Mouse (Mus musculus): ENCODE data around the gene Selenok. TPM values are rescaled to one million over a fixed set of nuclear protein-coding genes. Genes with fewer than 3 reads are reported as not detected.
A peak's percentile ranks its signal among the peaks of the same experiment; 100 is the strongest.

Gene Selenok
- polyA plus RNA-seq (2015; fragmentation: Nextera tagmentation; extraction: Ambion mirVana): 445 and 477 TPM in 2 replicates

DNA sequence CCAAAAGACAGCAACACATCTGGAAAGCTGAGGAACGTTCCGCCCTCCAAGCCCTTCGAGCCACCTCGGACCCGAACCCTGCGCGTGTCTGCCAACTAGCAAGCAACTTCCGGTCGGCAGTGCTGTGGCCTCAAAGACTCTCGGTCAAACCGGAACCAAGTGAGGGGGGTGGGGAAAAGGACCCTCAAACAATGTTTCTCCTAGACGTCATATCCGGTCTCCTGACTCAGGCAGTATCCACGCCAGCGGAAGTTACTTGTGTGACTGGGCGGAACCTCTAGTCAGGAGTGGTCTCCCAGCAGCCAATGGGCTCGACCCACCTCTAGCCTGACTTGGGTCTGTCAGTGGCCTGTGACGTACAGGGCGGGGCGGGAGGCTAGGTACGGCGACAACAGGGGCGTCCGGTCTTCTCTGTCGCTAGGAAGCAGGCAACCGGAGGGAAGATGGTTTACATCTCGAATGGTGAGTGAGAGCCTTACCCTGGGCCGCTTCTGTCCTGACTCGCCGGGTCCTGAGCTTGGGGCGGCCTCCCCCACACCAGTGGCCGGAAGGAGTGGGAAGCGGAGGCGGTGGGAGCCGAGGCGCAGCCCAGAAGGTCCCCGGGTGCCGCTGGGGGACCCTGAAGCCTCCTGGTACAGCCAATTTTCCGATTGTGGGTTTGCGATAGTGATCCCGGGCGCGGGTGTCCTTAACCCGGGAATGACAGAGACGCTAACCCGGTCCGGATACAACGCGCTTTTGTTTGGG is at the start of gene Selenok:
Gene Selenok, plus strand, starts transcription at position 234 of the 747 bp plus-strand sequence.
- peak within 1 kb of the TSS; percentile 93 for H3K9ac ChIP-seq (replicated peaks; ENCODE audit: low read depth)
- no peaks in the 10 kb centered on the region for H3K9me3 ChIP-seq (ENCODE audit: low read length)
- DNase-seq (ENCODE audit: low spot score): peak; percentile 100
- peak within 1 kb of the TSS; percentile 87 for H3K4me3 ChIP-seq (ENCODE audit: low read depth, low read length)
- H3K4me2 ChIP-seq (replicated peaks; ENCODE audit: low read depth, low read length): peak within 1 kb of the TSS; percentile 61
- peaks cover 20% of the 10 kb centered on the region; the same call in 1 of the 2 replicates for H3K36me3 ChIP-seq (ENCODE audit: insufficient read depth, low read length)
- H3K27ac ChIP-seq (ENCODE audit: low read length): peak within 1 kb of the TSS; percentile 88
- under 1% methylated on average over 49 of the region's 49 CpGs for WGBS
- no peak for TF ChIP-seq CTCF (IDR thresholded peaks at IDR 0.05)
- peak; percentile 89 for TF ChIP-seq EP300 (IDR thresholded peaks at IDR 0.05)
- H3K4me1 ChIP-seq (ENCODE audit: insufficient read depth, low read depth, low read length): peaks cover 11% of the 10 kb centered on the region; the same call in 1 of the 2 replicates
- no peaks in the 10 kb centered on the region for H3K27me3 ChIP-seq (replicated peaks; ENCODE audit: insufficient read depth, low read length)
- ATAC-seq: peak; percentile 100

DNA sequence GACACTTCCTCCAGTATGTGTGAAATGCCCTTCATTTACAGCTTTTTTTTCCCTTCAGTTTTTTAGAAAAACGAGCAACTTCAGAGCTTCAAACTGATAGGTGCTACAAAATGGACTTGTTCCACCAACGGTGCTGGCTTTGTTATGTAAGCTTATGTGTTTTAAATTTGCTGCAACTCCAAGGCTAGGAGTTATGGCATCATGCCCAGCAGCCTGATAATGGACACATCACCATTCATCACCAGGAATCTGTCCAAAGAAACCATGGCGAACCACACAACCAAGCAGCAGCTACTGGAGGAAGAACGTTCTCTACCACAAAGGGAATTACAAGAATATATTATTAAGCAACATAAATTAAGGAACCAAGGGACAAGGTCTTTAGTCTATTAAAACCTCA is 39.1 kb upstream of the Selenok start:
- 60% methylated on average over 4 of the region's 4 CpGs for WGBS
- DNase-seq (ENCODE audit: low spot score) (no peak), ATAC-seq (no peak)
- H3K27me3 ChIP-seq (replicated peaks; ENCODE audit: insufficient read depth, low read length): no peaks in the 10 kb centered on the region
- H3K27ac ChIP-seq (ENCODE audit: low read length): no peak overlapping the region
- no peaks in the 10 kb centered on the region for H3K9me3 ChIP-seq (ENCODE audit: low read length)
- no peak overlapping the region for H3K4me2 ChIP-seq (replicated peaks; ENCODE audit: low read depth, low read length)
- H3K4me1 ChIP-seq (ENCODE audit: insufficient read depth, low read depth, low read length): no peaks in the 10 kb centered on the region
- no peak overlapping the region for H3K4me3 ChIP-seq (ENCODE audit: low read depth, low read length)
- TF ChIP-seq EP300 (IDR thresholded peaks at IDR 0.05): no peak
- TF ChIP-seq CTCF (IDR thresholded peaks at IDR 0.05): no peak
- no peak overlapping the region for H3K9ac ChIP-seq (replicated peaks; ENCODE audit: low read depth)
- H3K36me3 ChIP-seq (ENCODE audit: insufficient read depth, low read length): no peaks in the 10 kb centered on the region

DNA sequence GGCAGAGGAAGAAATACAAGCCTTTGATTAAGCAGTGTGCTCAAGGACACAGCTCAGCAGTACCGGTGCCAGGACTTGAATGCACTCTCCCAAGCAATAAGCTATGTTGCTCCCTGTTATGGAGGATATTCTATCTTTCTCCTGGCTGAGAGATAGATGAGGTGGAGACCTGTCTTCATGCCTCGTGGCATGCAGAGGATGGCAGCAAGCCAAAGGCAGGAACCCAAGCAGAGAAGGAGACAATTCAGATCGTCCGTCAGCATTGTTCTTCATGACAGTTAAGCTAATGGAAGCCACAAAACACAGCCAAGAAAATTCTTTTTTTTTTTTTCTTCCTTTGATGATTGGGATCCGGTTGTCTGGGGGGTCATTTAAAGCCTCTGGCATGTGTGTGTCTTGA is 32.6 kb upstream of the Selenok start:
- no peaks in the 10 kb centered on the region for H3K4me1 ChIP-seq (ENCODE audit: insufficient read depth, low read depth, low read length)
- H3K4me3 ChIP-seq (ENCODE audit: low read depth, low read length): no peak overlapping the region
- no peak overlapping the region for H3K9ac ChIP-seq (replicated peaks; ENCODE audit: low read depth)
- no peak for ATAC-seq
- no peaks in the 10 kb centered on the region for H3K9me3 ChIP-seq (ENCODE audit: low read length)
- no peaks in the 10 kb centered on the region for H3K36me3 ChIP-seq (ENCODE audit: insufficient read depth, low read length)
- WGBS: 38% methylated on average over 5 of the region's 5 CpGs
- no peaks in the 10 kb centered on the region for H3K27me3 ChIP-seq (replicated peaks; ENCODE audit: insufficient read depth, low read length)
- TF ChIP-seq EP300 (IDR thresholded peaks at IDR 0.05): no peak
- TF ChIP-seq CTCF (IDR thresholded peaks at IDR 0.05): no peak
- no peak for DNase-seq (ENCODE audit: low spot score)
- no peak overlapping the region for H3K4me2 ChIP-seq (replicated peaks; ENCODE audit: low read depth, low read length)
- no peak overlapping the region for H3K27ac ChIP-seq (ENCODE audit: low read length)

DNA sequence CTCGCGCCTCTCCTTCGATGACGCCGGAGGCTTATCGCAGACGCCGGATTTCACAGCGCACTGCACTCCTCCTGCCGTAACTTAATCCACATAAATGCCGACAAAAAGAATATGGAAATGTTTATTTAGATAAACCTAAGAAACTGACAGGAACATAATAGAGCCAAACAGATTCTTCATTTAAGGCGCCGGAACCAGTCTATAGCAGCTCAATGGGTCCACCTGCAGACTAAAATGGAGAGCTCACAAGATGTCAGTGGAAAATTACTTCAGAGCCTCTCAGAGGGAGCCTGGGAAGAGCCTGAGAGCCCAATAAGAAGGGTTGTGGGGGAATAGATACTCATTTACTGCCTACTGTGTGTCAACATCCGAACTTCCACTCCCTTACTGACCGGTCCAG is 30.6 kb upstream of the Selenok start:
- WGBS: 76% methylated on average over 15 of the region's 15 CpGs
- no peak overlapping the region for H3K4me2 ChIP-seq (replicated peaks; ENCODE audit: low read depth, low read length)
- H3K27ac ChIP-seq (ENCODE audit: low read length): no peak overlapping the region
- no peak for TF ChIP-seq EP300 (IDR thresholded peaks at IDR 0.05)
- no peak; the same call in 1 of the 2 replicates for TF ChIP-seq CTCF (IDR thresholded peaks at IDR 0.05)
- no peak overlapping the region for H3K4me3 ChIP-seq (ENCODE audit: low read depth, low read length)
- no peaks in the 10 kb centered on the region for H3K4me1 ChIP-seq (ENCODE audit: insufficient read depth, low read depth, low read length)
- no peaks in the 10 kb centered on the region for H3K36me3 ChIP-seq (ENCODE audit: insufficient read depth, low read length)
- H3K9me3 ChIP-seq (ENCODE audit: low read length): no peaks in the 10 kb centered on the region
- ATAC-seq (no peak), DNase-seq (ENCODE audit: low spot score) (no peak)
- H3K27me3 ChIP-seq (replicated peaks; ENCODE audit: insufficient read depth, low read length): no peaks in the 10 kb centered on the region
- no peak overlapping the region for H3K9ac ChIP-seq (replicated peaks; ENCODE audit: low read depth)

DNA sequence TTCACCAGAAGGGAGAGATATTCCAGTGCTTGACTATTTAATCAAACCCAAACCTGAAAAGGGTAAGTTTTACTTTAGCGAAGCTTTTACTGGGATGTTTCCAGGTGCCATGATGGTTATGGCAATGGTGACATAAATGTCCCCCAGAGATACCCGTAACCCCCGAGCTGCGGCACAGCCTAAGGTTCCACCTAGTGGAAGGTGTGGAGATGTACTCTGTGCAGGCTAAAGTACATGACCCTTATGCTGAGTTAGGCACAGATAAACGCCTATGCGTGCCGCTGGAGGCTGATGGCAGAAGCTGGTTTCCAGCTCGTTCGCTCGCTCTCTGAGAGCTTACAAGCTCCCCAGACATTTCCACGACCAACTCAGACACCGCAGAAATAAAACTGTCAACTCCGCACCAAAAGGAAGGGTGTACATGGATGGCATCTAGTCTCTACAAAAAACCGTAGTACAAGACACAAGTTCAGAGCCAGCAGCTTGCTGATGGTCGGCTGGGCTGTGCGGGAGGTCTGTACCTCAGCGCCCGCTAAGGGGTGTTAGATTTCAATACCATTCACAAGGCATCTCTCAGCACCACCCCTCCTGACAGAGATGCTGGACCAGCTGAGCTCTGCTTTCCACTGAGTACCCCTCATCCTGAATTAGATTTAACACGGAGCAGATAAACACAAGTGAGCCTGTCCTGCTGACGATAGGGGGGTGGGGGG is 28.4 kb upstream of the Selenok start:
- Histone ChIP-seq H3K4me2 (replicated peaks; ENCODE audit: low read depth, low read length) (no peak overlapping the region), H3K27ac (ENCODE audit: low read length) (no peak overlapping the region), H3K4me1 (ENCODE audit: insufficient read depth, low read depth, low read length) (no peaks in the 10 kb centered on the region), H3K9ac (replicated peaks; ENCODE audit: low read depth) (no peak overlapping the region), H3K36me3 (ENCODE audit: insufficient read depth, low read length) (no peaks in the 10 kb centered on the region), H3K27me3 (replicated peaks; ENCODE audit: insufficient read depth, low read length) (no peaks in the 10 kb centered on the region), H3K4me3 (ENCODE audit: low read depth, low read length) (no peak overlapping the region), H3K9me3 (ENCODE audit: low read length) (no peaks in the 10 kb centered on the region)
- 40% methylated on average over 20 of the region's 20 CpGs for WGBS
- DNase-seq (ENCODE audit: low spot score) (no peak), ATAC-seq (no peak)
- TF ChIP-seq CTCF (IDR thresholded peaks at IDR 0.05): no peak
- no peak for TF ChIP-seq EP300 (IDR thresholded peaks at IDR 0.05)

DNA sequence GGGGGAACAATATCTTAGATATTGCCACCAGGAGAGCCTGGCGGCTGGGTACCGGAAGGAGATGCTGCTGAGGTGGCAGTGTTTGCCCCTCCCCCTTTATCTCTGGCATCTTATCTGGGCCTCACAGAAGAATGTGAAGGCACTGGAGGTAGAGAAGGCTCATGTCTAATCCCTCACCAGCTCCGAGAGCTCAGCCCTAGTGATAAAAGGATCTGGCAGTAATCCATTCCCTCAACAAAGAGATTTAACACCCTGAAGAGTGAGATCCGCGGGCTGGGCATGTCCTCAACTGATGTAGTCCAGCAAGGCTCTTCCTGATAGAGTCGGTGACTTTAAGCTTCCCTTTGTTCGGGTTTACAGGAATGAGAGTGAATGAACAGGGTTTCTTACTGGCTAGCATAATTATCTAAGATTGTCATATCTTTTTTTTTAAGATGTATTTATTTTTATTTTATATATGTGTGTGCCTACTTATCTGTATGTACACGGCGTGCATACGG is 27.7 kb upstream of the Selenok start:
- Histone ChIP-seq H3K36me3 (ENCODE audit: insufficient read depth, low read length) (no peaks in the 10 kb centered on the region), H3K9me3 (ENCODE audit: low read length) (no peaks in the 10 kb centered on the region), H3K9ac (replicated peaks; ENCODE audit: low read depth) (no peak overlapping the region), H3K27ac (ENCODE audit: low read length) (no peak overlapping the region), H3K4me2 (replicated peaks; ENCODE audit: low read depth, low read length) (no peak overlapping the region), H3K27me3 (replicated peaks; ENCODE audit: insufficient read depth, low read length) (no peaks in the 10 kb centered on the region), H3K4me1 (ENCODE audit: insufficient read depth, low read depth, low read length) (no peaks in the 10 kb centered on the region), H3K4me3 (ENCODE audit: low read depth, low read length) (no peak overlapping the region)
- TF ChIP-seq EP300 (IDR thresholded peaks at IDR 0.05) (no peak), CTCF (IDR thresholded peaks at IDR 0.05) (no peak)
- no peak for DNase-seq (ENCODE audit: low spot score)
- WGBS: 9% methylated on average over 10 of the region's 10 CpGs
- ATAC-seq: no peak
